Comparison of ENCODE assay signal across 7 mouse cellular contexts in the genomic region with DNA sequence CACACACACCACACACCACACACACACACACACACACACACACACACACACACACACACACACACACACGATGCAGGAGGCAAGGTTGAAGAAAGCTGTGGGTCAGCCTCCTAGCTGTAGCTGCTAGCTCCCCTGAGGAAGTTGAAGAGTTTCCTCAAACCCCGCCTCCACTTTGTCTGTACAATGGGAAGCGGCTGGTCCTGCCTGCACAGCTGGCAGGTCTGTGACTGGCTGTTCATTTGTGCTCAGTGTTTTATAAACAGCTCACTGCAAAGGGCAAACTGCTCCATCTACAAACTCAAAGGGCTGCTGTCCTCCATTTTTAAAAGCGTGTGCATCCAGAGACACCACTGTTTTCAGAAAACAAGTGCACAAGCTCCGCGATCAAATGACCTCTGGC.
DNase-seq lines count a peak whose midpoint lies in the region; ATAC-seq lines count a peak whose summit lies in the region.

No protein-coding gene starts in this region.

- peak; percentile 66 for DNase-seq in 3T3-L1 (ENCODE audit: low read depth, low spot score)
- DNase-seq in A20 (ENCODE audit: low read depth, low spot score) = peak; percentile 17
- peak; percentile 45 for DNase-seq in lung, postnatal 25 days (ENCODE audit: low spot score)
- DNase-seq in left cerebral cortex, postnatal 4 days = no peak
- DNase-seq in B cell, adult 2 months = no peak
- DNase-seq in layer of hippocampus, postnatal 25 days (ENCODE audit: extremely low spot score in 1 of 2, low spot score in 1 of 2) = no peak

- intact Hi-C loops in left cerebral cortex, postnatal 4 days (cut with DNase I) = loop anchor here (5.0 kb wide), 1 partner anchor 1116 kb away; no protein-coding TSS in a partner anchor

- ATAC-seq in granulocyte monocyte progenitor cell, adult 5-6 weeks (replicated peaks; ENCODE audit: poor library complexity, severe bottlenecking) = peak; percentile 80

Comparison
In these comparisons a context has a peak if more than half of its experiments do, and no peak if none do; other contexts are left out.
1. DNase-seq: peak in 3T3-L1 (single experiment), A20 (single experiment) and lung, postnatal 25 days (single experiment); none in left cerebral cortex, postnatal 4 days (single experiment), B cell, adult 2 months (0 of 2) and layer of hippocampus, postnatal 25 days (0 of 2).